Mouse (Mus musculus) urinary bladder, postnatal 14 days (tissue): ENCODE measurements around the gene Stn1.
A peak's percentile ranks its signal among the peaks of the same experiment; 100 is the strongest.
"Not testable (repeated sequence)": the region's sequence is repeated elsewhere in the genome, so short reads cannot be mapped to it uniquely, and the experiment has no call there.

Source experiments
- DNase-seq: peaks from one replicate; pipeline ENCODE4 v3.0.0; 2021; ENCODE audit warnings: low spot score

Gene Stn1

DNA sequence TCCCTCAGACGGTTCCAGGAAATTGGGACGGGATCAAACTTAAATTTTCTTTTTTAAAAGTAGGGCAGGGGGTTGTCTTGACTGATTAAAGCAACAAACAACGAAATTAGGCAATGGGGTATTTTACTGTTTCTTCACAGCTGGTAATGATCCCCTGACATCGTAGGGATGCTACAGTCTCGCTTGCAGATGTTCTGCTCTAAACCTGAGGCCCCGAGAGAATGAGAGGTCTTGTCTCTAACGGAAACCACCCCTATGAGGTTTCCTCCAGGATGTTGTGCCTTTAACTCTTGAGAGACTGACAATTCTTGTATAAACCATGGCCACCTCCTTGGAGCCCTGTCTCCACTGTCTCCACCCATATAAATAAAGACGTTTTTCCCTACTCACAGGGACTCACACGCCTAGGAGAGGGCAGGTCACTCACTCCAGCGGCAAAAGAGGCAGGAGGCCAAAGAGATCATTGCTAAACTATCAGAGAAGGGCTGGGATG is at the start of gene Stn1:
Stn1 (minus strand) TSS at position 208 of the 493 bp plus-strand sequence.
- DNase-seq = no peak

DNA sequence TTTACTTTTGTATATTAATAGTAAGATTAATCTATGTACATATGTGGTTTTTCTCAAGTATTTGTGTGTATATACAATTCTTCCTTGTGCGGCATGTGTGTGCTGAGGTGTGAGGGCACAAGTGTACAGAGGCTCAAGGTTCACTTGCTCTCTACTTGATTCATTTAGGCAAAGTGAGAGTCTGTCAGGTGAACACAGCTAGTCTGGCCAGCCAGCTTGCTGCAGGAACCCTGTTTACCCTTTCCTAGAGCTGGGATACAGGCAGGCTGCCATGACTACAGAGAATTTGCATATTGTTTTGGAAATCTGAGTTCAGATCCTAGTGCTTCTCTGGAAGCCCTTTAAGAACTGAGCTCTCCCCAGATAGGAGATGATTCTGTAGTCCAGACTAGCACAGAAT is 49.7 kb upstream of the Stn1 start:
- DNase-seq = no peak

DNA sequence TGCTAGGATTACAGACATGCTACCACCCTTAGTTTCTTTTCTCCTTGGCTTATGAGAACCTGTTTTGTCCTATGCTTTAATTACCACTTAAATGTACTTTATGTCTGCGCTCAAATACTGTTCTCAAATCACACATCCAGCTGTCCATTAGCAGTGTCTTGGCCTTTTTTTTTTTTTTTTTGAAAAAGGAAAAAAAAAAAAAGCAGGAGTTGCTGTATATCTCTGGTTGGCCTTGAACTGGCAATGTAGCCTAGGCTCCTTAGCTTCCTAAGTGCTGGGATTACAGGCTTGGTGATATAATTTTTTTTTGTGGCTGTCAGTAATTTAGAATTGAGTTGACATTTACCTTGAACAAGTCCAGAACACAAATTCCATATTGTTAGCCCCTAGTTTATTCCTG is 48.5 kb upstream of the Stn1 start:
- no peak for DNase-seq

DNA sequence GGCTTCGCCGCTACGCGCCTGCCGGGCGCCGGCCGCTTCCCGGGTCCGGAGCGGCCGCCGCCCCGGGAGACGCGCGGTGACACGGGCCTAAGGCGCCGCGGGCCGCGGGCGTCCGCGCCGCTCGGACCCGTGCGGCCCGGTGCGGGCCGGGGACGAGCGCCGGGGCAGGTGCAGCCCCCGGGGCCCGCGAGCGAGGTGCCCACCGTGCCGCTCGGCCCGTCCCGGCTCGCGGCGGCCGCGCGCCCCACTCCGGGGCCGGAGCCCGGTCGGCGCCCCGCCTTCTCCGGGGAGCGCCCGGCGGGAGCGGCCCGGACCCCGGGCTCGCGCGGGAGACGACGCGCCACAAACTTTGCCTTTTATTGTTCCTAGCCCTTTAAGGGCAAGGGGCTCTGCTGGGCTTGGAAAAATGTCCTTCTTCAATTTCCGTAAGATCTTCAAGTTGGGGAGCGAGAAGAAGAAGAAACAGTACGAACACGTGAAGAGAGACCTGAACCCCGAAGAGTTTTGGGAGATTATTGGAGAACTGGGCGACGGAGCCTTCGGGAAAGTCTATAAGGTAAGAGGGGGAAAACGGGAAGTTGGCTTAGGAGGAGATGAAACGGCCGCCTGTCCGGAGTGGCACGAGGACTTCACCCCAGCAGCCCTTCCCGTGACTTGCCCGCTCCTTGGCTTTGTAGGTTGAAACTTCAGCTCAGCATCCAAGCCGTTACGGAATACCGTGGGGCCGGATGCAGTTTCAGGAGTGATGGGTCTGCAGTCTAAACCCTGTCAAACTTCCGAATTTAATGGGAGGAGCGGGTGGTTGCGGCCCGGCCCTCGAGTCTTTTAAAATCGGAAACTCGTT is 42.7 kb upstream of the Stn1 start:
- peak; percentile 32 for DNase-seq

DNA sequence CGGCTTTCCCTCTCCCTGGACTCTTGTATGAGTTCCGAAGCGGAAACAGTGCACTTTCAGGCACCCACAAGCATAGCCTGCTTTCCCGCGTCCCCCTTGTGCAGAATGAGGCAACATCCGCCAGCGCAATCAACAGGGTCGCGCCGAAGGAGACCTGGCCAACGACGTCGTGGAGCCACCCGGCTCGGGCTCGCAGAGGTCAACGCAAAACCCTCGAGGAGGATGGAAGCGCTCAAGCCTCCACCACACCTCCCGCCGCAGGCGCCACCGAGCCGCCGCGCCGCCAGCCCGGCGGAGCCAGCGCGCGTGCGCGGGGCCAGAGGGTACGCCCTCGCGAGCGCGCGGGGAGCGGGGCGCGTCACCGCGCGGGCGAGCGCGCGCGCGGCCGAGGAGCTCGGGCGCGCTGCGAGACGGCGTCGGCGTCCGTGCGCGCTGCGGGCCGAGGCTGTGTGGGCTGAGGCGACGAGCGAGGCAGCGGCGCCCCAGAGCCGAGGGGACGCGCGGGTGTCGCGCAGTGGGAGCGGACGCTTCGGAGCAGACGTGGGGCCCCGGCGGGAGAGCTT is 42.0 kb upstream of the Stn1 start, which contains the start of gene Slk:
Slk (plus strand) TSS at position 454 of the 563 bp plus-strand sequence.
- peak; percentile 80 for DNase-seq

DNA sequence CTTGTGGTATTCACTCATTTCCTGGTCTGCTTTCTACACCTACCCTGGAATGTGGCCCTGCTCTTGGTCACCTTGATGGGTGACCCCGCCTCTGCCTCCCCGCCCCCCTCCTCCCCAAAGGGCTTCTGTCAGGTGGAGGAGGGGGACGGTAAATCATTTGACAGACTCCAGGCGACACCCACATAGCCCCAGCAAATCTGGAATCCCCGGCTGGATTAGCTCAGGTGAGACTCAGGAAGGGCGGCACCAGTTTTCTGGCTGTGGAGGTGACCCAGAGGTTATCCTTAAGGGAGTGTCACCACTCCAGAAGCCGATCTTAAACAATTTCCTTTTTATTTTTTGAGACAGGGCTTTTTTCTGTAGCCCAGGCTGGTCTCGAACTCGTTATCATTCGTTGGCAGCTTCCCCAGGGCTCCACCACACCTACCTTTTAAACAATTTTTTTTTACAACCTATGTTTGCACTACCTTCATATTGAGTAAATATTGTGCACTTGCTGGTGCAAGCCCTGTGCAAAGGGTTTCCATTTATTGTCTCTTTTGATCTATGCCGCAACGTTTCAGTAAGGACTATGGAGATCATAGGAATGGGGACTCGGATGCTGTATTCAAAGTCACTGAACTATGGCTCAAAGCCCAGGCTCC is 41.4 kb upstream of the Stn1 start:
- DNase-seq = peak; percentile 44

DNA sequence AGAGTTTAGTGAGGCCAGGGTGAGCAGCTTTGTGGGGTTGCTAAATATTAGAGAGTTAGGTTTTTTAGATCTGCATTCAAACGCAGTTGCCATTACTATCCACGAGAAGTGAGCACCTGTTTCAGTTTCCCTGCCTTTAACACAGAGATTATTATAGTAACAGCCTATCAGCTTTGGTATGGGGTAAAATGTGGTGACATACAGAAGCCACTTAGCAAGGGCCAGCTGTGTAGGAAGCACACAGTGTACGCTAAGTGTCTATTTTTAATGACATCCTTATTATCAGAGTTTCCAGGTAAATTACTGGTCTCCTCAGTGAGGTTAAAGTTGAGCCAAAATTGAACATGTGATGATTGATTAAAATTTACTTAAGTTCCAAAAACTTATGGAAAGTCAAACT is 36.4 kb upstream of the Stn1 start:
- DNase-seq = no peak

DNA sequence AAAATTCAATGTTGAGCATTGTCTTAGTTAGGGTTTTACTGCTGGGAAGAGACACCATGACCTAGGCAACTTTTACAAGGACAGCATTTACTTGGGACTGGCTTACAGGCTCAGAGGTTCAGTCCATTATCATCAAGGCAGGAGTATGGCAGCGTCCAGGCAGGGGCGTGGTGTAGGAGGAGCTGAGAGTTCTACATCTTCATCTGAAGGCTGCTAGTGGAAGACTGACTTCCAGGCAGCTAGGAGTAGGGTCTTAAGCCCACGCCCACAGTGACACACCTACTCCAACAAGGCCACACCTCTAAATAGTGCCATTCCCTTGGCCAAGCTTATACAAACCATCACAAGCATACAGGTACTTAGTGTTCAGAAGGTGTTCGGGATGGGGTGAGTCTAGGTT is 34.7 kb upstream of the Stn1 start:
- not testable (repeated sequence) for DNase-seq

DNA sequence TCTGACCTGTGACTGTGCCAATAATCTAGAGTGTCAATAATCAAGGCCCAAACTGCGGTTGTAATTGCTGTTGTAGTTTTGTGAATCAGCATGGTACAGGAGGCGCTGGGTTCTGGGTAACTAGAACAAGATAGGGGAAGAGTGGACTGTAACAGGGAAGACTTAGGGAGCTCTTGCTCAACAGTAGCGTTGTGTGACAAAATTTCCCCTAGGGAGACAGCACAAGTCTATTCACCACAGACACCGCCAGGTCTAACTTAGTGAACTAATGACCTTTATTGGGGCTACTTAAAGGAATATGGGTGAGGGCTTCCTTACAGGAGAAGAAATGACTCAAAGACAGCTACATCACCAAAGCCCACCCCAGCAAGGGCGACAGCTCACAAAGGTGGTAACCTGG is 32.7 kb upstream of the Stn1 start:
- DNase-seq = no peak

DNA sequence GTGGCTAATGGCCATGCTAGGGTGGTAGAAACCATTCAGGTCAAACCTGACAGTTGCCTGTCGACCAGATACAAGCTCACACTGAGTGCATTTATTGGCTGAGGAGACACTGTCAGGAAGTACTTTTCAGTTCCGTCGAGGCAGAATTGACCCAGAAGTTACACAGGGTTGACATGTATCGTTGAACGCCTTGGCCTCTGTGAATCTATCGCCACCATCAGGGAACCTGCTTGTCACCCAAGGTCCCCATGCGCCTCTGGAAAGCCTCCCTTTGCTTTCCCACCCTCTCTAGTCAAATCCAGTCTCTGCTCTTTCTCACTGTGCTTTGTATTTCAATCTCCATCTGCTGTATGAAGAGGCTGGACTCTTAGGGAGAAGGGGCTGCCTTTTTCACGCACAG is 28.7 kb upstream of the Stn1 start:
- no peak for DNase-seq

DNA sequence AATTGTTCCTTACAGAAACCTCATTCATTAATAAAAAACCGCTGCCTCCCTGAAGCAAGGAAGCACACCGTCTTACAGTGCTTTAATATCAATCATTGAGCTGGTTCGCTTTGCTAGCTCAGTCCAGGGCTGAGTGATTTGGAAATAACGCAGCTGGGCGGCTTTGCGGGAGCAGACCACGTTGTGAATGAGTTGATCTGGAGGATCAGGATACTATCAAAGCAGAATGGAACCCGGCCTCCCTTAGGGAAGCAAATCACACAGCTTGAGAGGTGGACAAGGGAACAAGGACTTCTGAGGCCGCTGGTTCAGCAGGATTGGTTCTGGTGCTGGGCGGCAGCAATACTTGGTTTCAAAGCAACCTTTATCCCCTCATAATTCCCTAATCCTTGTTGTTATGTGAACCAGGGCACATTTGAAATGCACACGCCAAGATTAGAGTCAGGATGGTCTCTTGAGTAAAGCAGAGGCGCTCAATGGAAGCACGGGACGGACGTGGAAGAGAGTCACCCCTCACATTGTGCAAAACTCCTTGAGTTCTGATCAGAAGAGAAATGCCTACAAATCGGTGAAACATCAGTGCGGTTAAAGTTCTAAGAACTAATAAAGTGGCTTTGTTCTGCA is 27.8 kb upstream of the Stn1 start:
- no peak for DNase-seq

DNA sequence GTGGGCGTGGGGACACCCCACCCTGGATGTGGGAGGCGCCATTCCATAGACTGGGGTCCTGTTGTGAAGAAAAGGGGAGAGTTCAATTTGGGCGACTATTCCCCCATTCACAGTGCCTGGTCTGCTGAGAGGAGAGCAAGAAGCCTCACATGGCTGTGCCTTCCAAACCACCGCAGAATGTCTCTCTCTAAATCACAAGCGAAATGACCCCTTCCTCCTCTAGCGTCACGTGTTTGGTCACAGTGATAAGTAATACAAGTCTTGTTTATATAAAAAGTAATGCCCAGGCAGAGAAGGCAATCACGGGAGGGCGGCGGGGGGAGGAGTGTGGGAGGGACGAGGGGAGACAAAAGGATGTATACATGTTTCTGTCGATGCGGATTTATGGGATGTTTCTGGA is 26.4 kb upstream of the Stn1 start:
- DNase-seq = no peak

DNA sequence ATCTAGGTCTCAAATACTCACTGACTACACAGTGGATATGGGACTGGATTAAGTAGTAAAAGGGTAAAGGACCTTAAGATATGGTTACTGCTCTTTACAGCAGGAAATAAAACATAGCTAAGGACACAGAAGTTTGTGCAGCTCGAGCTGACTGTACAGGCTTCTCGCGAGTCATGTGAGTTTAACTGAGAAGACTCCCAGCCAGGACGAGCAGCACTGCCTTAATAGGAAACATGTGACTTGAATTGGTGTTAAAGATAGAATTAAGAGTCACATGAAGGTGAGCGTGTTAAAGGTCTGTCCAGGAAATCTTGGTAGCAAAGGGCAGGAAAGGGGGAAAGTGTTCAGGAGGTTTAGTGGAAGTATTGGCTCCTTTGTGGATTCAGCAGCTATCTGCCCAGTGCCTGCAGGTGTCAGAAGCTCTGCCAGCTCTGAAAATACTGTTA is 24.7 kb upstream of the Stn1 start:
- DNase-seq = no peak

DNA sequence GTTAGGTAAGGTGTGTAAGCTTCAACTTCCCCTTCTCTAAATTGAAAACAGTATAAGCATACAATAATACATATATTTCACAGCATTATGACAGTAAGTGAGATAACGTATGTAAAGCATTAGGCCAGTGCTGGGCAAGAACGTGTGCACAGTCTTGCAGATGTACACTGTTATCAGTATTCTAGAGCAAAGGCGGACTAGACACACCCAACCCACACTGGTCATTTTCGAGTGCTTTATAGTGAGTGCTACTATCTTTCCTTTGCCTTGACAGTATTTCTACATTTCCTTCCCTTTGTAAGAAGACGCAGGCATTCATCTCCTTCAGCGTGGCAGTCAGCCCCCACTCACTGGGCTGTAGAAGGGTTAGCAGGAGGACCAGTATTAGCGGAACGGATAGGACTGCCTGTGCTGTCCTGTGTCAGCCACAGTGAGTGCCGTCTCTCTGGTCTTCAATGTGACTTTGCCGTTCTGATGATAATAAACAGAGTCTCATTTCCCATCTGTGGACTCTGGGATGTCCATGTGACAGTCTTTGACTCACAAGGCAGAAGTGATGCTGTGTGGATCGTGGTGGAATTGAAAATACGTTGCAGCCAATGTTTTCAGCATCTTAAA is 23.3 kb upstream of the Stn1 start:
- DNase-seq = no peak

DNA sequence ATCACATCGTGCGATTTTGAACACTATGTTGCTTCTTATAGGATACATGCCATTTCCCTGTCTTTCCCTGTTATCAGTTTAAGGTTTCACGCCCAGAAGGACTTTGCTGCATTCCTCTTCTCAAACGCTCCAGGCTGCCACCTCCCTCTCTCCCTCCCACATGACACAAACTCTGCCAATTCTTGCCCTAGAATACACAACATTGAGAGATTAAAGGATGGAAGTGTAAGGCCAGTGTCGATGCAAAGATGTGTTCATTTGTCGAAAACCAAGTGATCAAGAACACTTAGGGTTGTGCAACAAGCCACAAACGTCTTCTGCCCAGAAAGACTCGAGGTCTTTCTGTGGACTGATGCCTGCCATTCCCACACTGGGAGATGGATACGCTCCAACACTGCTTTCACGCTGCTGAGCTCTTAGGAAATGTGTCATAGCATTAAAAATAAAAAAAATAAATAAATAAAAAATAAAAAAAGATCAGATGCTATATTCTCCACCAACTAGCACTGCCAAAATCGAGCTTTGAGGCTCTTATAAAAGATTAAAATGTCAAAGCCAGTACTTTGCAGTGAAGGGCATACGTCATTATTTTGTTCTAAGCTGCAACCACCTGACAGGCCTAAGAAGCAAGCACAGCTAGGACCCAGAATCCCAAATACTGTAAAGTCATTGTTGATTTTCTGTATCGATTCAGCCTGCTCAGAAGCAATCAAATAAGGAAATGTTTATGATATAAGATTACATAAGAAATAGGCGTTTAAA is 22.6 kb upstream of the Stn1 start:
- no peak for DNase-seq

DNA sequence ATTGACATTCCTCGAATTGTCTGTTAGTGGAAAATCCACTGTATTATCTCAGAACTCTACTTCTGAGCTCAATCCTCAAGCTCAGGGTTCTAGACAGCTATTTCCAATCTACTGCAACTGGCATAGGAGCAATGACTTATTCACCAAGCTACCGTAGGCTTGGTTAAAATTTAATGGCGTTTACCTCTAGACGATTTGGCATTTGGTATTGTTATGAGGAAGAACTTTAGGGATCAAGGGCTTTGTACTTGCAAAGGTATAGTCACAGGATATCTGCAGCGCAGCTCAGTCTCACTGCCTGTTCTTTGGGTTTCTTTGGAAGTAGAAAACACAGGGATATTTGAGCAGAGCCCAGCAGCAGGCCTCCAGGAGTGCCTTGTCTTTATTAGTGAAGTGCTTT is 21.8 kb upstream of the Stn1 start:
- DNase-seq = no peak

DNA sequence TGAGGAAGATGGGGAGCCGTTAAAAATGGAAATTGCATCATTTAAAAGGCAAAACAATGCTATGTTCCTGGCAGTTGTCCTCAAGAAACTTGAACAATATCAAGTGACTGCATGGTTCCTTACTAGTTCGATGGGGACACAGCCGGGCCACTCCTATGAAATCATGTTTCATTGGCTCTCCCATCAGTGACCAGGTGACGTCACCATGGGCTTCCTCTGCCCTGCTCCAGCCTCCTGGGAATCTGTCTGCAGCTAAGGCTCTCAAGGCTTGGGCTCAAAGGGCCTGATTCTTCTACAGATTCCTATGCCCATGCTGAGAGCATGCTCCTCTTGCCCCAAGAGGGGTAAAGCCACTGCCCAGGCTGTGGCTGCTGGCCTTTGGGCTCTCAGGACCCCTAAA is 12.3 kb upstream of the Stn1 start:
- no peak for DNase-seq

DNA sequence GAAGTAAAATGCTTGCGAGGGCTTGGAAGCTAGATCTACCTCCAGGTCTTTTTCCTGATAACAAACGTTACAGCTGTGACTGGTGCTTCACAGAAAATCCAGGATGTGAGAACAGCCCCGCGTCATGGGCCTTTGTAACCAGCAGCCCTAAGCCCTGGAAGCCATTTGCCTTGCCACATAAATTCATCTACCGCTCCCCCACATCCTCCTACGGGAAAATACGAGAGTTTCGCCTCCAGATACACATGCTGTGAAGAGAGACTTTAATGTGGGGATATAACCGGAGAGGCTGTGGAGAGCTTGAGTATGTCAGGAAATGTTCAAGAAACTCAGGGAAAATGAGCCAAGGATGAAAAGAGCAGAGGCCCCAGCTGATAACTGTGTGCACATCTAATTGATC is 11.9 kb upstream of the Stn1 start:
- DNase-seq = no peak

DNA sequence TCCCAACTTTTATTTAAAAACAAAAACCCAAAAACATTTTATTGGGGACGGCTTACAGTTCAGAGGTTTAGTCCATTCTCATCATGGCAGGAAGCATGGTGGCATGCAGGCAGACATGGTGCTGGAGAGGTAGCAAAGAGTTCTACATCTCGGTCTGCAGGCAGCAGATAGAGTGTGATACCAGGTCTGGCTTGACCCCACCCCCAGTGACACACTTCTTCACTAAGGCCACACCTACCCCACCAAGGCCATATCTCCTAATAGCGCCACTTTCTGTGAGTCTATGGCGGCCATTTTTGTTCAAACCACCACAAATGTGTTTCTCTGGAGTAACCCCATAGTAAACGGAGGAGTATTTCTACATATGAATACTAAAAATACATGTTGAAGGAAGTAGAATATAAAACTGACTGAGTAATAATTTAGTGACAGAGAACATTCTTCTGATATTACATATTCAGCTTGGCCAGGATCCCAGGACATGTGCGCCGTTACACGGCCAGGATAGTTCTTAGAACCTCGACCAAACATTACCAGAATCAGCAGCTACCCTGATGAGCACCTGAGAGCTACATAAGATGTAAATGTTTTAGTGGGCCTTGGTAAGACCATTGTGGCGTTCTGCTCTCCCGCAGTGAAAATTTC is 11.2 kb upstream of the Stn1 start:
- no peak for DNase-seq

DNA sequence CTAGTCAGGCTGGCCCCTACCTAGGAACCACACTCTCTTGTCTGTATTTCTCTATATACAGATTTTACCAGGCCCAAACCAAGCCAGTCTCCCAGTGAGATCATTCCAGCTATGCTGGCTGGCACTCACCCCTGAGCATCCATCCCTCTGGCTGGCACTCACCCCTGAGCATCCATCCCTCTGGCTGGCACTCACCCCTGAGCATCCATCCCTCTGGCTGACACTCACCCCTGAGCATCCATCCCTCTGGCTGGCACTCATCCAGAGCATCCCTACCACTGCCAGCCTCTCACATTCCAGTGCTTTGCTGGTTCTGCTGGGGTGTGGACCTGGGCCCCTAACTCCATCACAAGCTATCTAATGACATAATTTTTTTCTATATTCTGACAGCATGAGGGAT is 8.2 kb upstream of the Stn1 start:
- DNase-seq = no peak

DNA sequence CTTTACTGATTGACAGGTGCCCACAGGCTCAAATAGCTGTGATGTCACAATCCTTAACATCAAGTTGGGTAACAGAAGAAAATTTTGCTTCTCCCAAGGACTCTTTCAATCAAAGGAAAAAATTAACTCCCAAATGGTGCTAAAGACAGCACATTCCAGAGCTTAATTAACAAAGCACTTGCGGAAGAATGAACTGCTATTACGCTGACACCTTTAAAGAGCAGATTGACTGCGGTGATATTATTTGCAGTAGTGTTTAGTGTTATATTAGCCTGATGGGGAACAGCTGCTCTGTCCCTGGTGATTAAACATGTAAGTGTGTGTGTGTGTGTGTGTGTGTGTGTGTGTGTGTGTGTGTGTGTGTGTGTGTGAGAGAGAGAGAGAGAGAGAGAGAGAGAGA is 7.7 kb upstream of the Stn1 start:
- DNase-seq = no peak
